Mouse (Mus musculus) forebrain, embryonic 14.5 days (tissue): ENCODE results near the gene Nnmt. TPM values are rescaled to one million over a fixed set of nuclear protein-coding genes. Genes with fewer than 3 reads are reported as not detected.

Experiments
- ATAC-seq: fragments of 200-750 bp; cut with Nextera tagmentation; 2 replicates; pipeline ENCODE4 v1.8.0; 2017; ENCODE audit warnings: mild to moderate bottlenecking, moderate library complexity
- DNase-seq: peaks from one replicate; pipeline ENCODE4 v3.0.0-alpha.2; 2015; ENCODE audit warnings: low spot score
- H3K27ac ChIP-seq: fragments of 300-500 bp; sonication (generic); 2 replicates; pipeline ENCODE4 v1.5.1; 2014; ENCODE audit warnings: low read depth, mild to moderate bottlenecking, control low read depth, low read length, moderate library complexity
- H3K27me3 ChIP-seq: fragments of 300-500 bp; sonication (generic); replicated peaks from 2 replicates; pipeline ENCODE4 v1.6.1; 2014; ENCODE audit warnings: low read length, control low read depth, mixed read lengths; ENCODE audit not compliant: control insufficient read depth, insufficient read depth
- H3K36me3 ChIP-seq: fragments of 300-500 bp; sonication (generic); 2 replicates; pipeline ENCODE4 v1.6.1; 2014; ENCODE audit warnings: low read length, control low read depth; ENCODE audit not compliant: control insufficient read depth, insufficient read depth
- H3K4me1 ChIP-seq: fragments of 300-500 bp; sonication (generic); 2 replicates; pipeline ENCODE4 v1.6.1; 2014; ENCODE audit warnings: antibody characterized with exemption, low read length, control low read depth; ENCODE audit not compliant: control insufficient read depth, insufficient read depth
- H3K4me2 ChIP-seq: fragments of 300-500 bp; sonication (generic); 2 replicates; pipeline ENCODE4 v1.6.1; 2014; ENCODE audit warnings: mild to moderate bottlenecking, control low read depth, low read length
- H3K4me3 ChIP-seq: fragments of 300-500 bp; sonication (generic); 2 replicates; pipeline ENCODE4 v1.5.1; 2014; ENCODE audit warnings: low read depth, low read length, control low read depth
- H3K9ac ChIP-seq: fragments of 300-500 bp; sonication (generic); 2 replicates; pipeline ENCODE4 v1.6.1; 2014; ENCODE audit warnings: mild to moderate bottlenecking, low read length, control low read depth, moderate library complexity
- H3K9me3 ChIP-seq: fragments of 300-500 bp; sonication (generic); replicated peaks from 2 replicates; pipeline ENCODE4 v1.6.1; 2016; ENCODE audit warnings: low read length, control low read depth, mixed read lengths; ENCODE audit not compliant: control insufficient read depth
- WGBS: fragments of 180-500 bp; shearing (Covaris S2); extraction: QIAGEN DNeasy Blood & Tissue Kit; methylation state at CpG from one replicate; pipeline ENCODE4 v1.1.7; 2014; 5-methylcytosine and 5-hydroxymethylcytosine counted together
- polyA plus RNA-seq: library from polyadenylated mRNA; unstranded; fragments of >200 nt; fragmentation: Nextera tagmentation; extraction: Ambion mirVana; gene quantifications from 2 replicates; pipeline ENCODE4 v1.2.1, GENCODE M21; 2014

Gene Nnmt
- polyA plus RNA-seq, 1 experiment from 2014 or later, result 0.72 TPM

- H3K4me3 ChIP-seq, result no peak overlapping the region
- DNase-seq, result no peak
- no peak for ATAC-seq
- H3K36me3 ChIP-seq, result no peaks in the 10 kb centered on the region
- no peak overlapping the region for H3K27ac ChIP-seq
- WGBS, result 85% methylated on average over 5 of the region's 5 CpGs
- no peaks in the 10 kb centered on the region for H3K9me3 ChIP-seq
- no peak overlapping the region for H3K4me2 ChIP-seq
- H3K9ac ChIP-seq, result no peak overlapping the region
- no peaks in the 10 kb centered on the region for H3K4me1 ChIP-seq
- H3K27me3 ChIP-seq, result no peaks in the 10 kb centered on the region
Measured at GRCm38 (mm10) chr9:48612542-48612941, 7.6 kb upstream of the Nnmt start.

GRCm38 (mm10) chr9:48611032-48611431 lies 6.1 kb upstream of the Nnmt start:
- Histone ChIP-seq H3K9ac (no peak overlapping the region), H3K27me3 (no peaks in the 10 kb centered on the region), H3K27ac (no peak overlapping the region), H3K4me3 (no peak overlapping the region), H3K9me3 (no peaks in the 10 kb centered on the region), H3K36me3 (no peaks in the 10 kb centered on the region), H3K4me2 (no peak overlapping the region), H3K4me1 (no peaks in the 10 kb centered on the region)
- ATAC-seq, result no peak
- DNase-seq, result no peak
- WGBS, result 38% methylated on average over 1 of the region's 1 CpGs

- DNase-seq (no peak), ATAC-seq (no peak)
- Histone ChIP-seq H3K36me3 (no peaks in the 10 kb centered on the region), H3K9me3 (no peaks in the 10 kb centered on the region), H3K9ac (no peak overlapping the region), H3K4me3 (no peak overlapping the region), H3K27me3 (no peaks in the 10 kb centered on the region), H3K4me1 (no peaks in the 10 kb centered on the region), H3K4me2 (no peak overlapping the region), H3K27ac (no peak overlapping the region)
- 68% methylated on average over 4 of the region's 4 CpGs for WGBS
Measured at GRCm38 (mm10) chr9:48609734-48610133, 4.8 kb upstream of the Nnmt start.

GRCm38 (mm10) chr9:48607417-48607816 lies 2.5 kb upstream of the Nnmt start:
- ATAC-seq, result no peak
- 28% methylated on average over 7 of the region's 7 CpGs for WGBS
- no peaks in the 10 kb centered on the region for H3K36me3 ChIP-seq
- no peaks in the 10 kb centered on the region for H3K27me3 ChIP-seq
- no peak overlapping the region for H3K27ac ChIP-seq
- H3K9me3 ChIP-seq, result no peaks in the 10 kb centered on the region
- no peak overlapping the region for H3K9ac ChIP-seq
- peak; percentile 53 for DNase-seq
- H3K4me2 ChIP-seq, result no peak overlapping the region
- no peaks in the 10 kb centered on the region for H3K4me1 ChIP-seq
- no peak overlapping the region for H3K4me3 ChIP-seq

GRCm38 (mm10) chr9:48606171-48606570 lies 1.2 kb upstream of the Nnmt start:
- H3K27me3 ChIP-seq, result no peaks in the 10 kb centered on the region
- no peaks in the 10 kb centered on the region for H3K9me3 ChIP-seq
- no peak overlapping the region for H3K4me2 ChIP-seq
- ATAC-seq (no peak), DNase-seq (no peak)
- H3K9ac ChIP-seq, result no peak overlapping the region
- no peaks in the 10 kb centered on the region for H3K36me3 ChIP-seq
- H3K4me3 ChIP-seq, result no peak overlapping the region
- no peak overlapping the region for H3K27ac ChIP-seq
- WGBS, result 84% methylated on average over 7 of the region's 7 CpGs
- H3K4me1 ChIP-seq, result no peaks in the 10 kb centered on the region

GRCm38 (mm10) chr9:48605697-48606096 lies 744 bp upstream of the Nnmt start:
- WGBS, result 88% methylated on average over 5 of the region's 5 CpGs
- H3K4me2 ChIP-seq, result no peak overlapping the region
- H3K36me3 ChIP-seq, result no peaks in the 10 kb centered on the region
- DNase-seq, result no peak
- no peak overlapping the region for H3K27ac ChIP-seq
- no peaks in the 10 kb centered on the region for H3K27me3 ChIP-seq
- no peak for ATAC-seq
- no peaks in the 10 kb centered on the region for H3K4me1 ChIP-seq
- no peak overlapping the region for H3K9ac ChIP-seq
- no peak overlapping the region for H3K4me3 ChIP-seq
- no peaks in the 10 kb centered on the region for H3K9me3 ChIP-seq

- no peaks in the 10 kb centered on the region for H3K36me3 ChIP-seq
- H3K27me3 ChIP-seq, result no peaks in the 10 kb centered on the region
- DNase-seq (no peak), ATAC-seq (no peak)
- WGBS, result 63% methylated on average over 1 of the region's 1 CpGs
- no peaks in the 10 kb centered on the region for H3K4me1 ChIP-seq
- no peaks in the 10 kb centered on the region for H3K9me3 ChIP-seq
- H3K4me3 ChIP-seq, result no peak overlapping the region
- H3K27ac ChIP-seq, result no peak overlapping the region
- no peak overlapping the region for H3K9ac ChIP-seq
- no peak overlapping the region for H3K4me2 ChIP-seq
Measured at GRCm38 (mm10) chr9:48604226-48604625, 727 bp downstream of the Nnmt start.

GRCm38 (mm10) chr9:48600881-48601280 lies 4.1 kb downstream of the Nnmt start:
- no peak overlapping the region for H3K4me2 ChIP-seq
- H3K36me3 ChIP-seq, result no peaks in the 10 kb centered on the region
- ATAC-seq, result no peak
- H3K4me3 ChIP-seq, result no peak overlapping the region
- WGBS, result 75% methylated on average over 9 of the region's 9 CpGs
- no peak for DNase-seq
- H3K27me3 ChIP-seq, result no peaks in the 10 kb centered on the region
- no peaks in the 10 kb centered on the region for H3K9me3 ChIP-seq
- peaks cover 2% of the 10 kb centered on the region; the same call in 1 of the 2 replicates for H3K4me1 ChIP-seq
- H3K27ac ChIP-seq, result no peak overlapping the region
- H3K9ac ChIP-seq, result no peak overlapping the region

- 41% methylated on average over 2 of the region's 2 CpGs for WGBS
- Histone ChIP-seq H3K4me2 (no peak overlapping the region), H3K27ac (no peak overlapping the region), H3K36me3 (no peaks in the 10 kb centered on the region), H3K9ac (no peak overlapping the region), H3K4me3 (no peak overlapping the region), H3K27me3 (no peaks in the 10 kb centered on the region), H3K4me1 (peaks cover 2% of the 10 kb centered on the region; the same call in 1 of the 2 replicates), H3K9me3 (no peaks in the 10 kb centered on the region)
- peak; percentile 73 for DNase-seq
- no peak for ATAC-seq
Measured at GRCm38 (mm10) chr9:48600066-48600465, 4.9 kb downstream of the Nnmt start.
